Mouse (Mus musculus): ENCODE data around the gene Prm1. TPM values are rescaled to one million over a fixed set of nuclear protein-coding genes. Genes with fewer than 3 reads are reported as not detected.
"Not testable (repeated sequence)": the region's sequence is repeated elsewhere in the genome, so short reads cannot be mapped to it uniquely, and the experiment has no call there.

Prm1 gene
- total RNA-seq (2012; rRNA removed), result not detected in 2 replicates

GRCm38 (mm10) chr16:10805789-10806527 is at the start of gene Prm1:
Gene Prm1 (minus strand): TSS chr16:10805839.
- no peak for TF ChIP-seq HCFC1 (IDR thresholded peaks at IDR 0.05; ENCODE audit: borderline replicate concordance, insufficient read depth, low read length)
- TF ChIP-seq CHD2 (IDR thresholded peaks at IDR 0.05; ENCODE audit: low read depth, low read length), result no peak
- no peak for TF ChIP-seq ZNF384 (IDR thresholded peaks at IDR 0.05; ENCODE audit: low read depth, low read length)
- no peak for TF ChIP-seq ZC3H11A (IDR thresholded peaks at IDR 0.05; ENCODE audit: borderline replicate concordance, low read depth, low read length)
- no peak for TF ChIP-seq MAFK (IDR thresholded peaks at IDR 0.05; ENCODE audit: insufficient read depth, low read depth, low read length)
- DNase-seq (ENCODE audit: low read depth, low spot score), result no peak
- Histone ChIP-seq H3K9ac (ENCODE audit: insufficient read depth, low read depth, low read length, poor library complexity, severe bottlenecking) (no peak within 1 kb of the TSS), H3K4me3 (ENCODE audit: insufficient read depth in 1 of 2, low read depth in 1 of 2, low read length in 2 of 2, poor library complexity in 1 of 2, severe bottlenecking in 1 of 2) (no peak within 1 kb of the TSS), H3K27ac (ENCODE audit: insufficient read depth, low read depth, low read length, poor library complexity, severe bottlenecking) (no peak within 1 kb of the TSS), H3K36me3 (ENCODE audit: control insufficient read depth, insufficient read depth, low read length, poor library complexity, severe bottlenecking) (no peaks in the 10 kb centered on the region), H3K9me3 (ENCODE audit: control insufficient read depth, insufficient read depth, low read depth, low read length) (no peaks in the 10 kb centered on the region), H3K4me1 (ENCODE audit: control insufficient read depth in 2 of 2, insufficient read depth in 2 of 2, low read length in 2 of 2, poor library complexity in 1 of 2) (no peaks in the 10 kb centered on the region)
- in situ Hi-C loops (cut with MboI; ENCODE audit: low sequenced_read_pairs in 2 of 2, unreplicated experiment in 2 of 2), result no loop called here

- not testable (repeated sequence) for DNase-seq (ENCODE audit: low read depth, low spot score); H3K9me3 ChIP-seq (ENCODE audit: control insufficient read depth, insufficient read depth, low read depth, low read length); H3K36me3 ChIP-seq (ENCODE audit: control insufficient read depth, insufficient read depth, low read length, poor library complexity, severe bottlenecking); H3K4me1 ChIP-seq (ENCODE audit: control insufficient read depth in 2 of 2, insufficient read depth in 2 of 2, low read length in 2 of 2, poor library complexity in 1 of 2); H3K27ac ChIP-seq (ENCODE audit: insufficient read depth, low read depth, low read length, poor library complexity, severe bottlenecking); H3K9ac ChIP-seq (ENCODE audit: insufficient read depth, low read depth, low read length, poor library complexity, severe bottlenecking); H3K4me3 ChIP-seq (ENCODE audit: insufficient read depth in 1 of 2, low read depth in 1 of 2, low read length in 2 of 2, poor library complexity in 1 of 2, severe bottlenecking in 1 of 2)
- in situ Hi-C loops (cut with MboI; ENCODE audit: low sequenced_read_pairs in 2 of 2, unreplicated experiment in 2 of 2), result loop anchor here in 1 of 2 experiments (25.0 kb wide), 1 partner anchor 290 kb away; no protein-coding TSS in a partner anchor
These were observed 46.6 kb upstream of the Prm1 start for GRCm38 (mm10) chr16:10852216-10852615.

GRCm38 (mm10) chr16:10850905-10851304 is 45.3 kb upstream of the Prm1 start:
- no peaks in the 10 kb centered on the region for H3K36me3 ChIP-seq (ENCODE audit: control insufficient read depth, insufficient read depth, low read length, poor library complexity, severe bottlenecking)
- H3K9ac ChIP-seq (ENCODE audit: insufficient read depth, low read depth, low read length, poor library complexity, severe bottlenecking), result no peak overlapping the region
- no peaks in the 10 kb centered on the region for H3K9me3 ChIP-seq (ENCODE audit: control insufficient read depth, insufficient read depth, low read depth, low read length)
- H3K27ac ChIP-seq (ENCODE audit: insufficient read depth, low read depth, low read length, poor library complexity, severe bottlenecking), result no peak overlapping the region
- in situ Hi-C loops (cut with MboI; ENCODE audit: low sequenced_read_pairs in 2 of 2, unreplicated experiment in 2 of 2), result loop anchor here in 1 of 2 experiments (25.0 kb wide), 1 partner anchor 289 kb away; no protein-coding TSS in a partner anchor
- no peak overlapping the region for H3K4me3 ChIP-seq (ENCODE audit: insufficient read depth in 1 of 2, low read depth in 1 of 2, low read length in 2 of 2, poor library complexity in 1 of 2, severe bottlenecking in 1 of 2)
- peaks cover 0 to 2% of the 10 kb centered on the region in 2 experiments; a peak in 1 of 4 replicates for H3K4me1 ChIP-seq (ENCODE audit: control insufficient read depth in 2 of 2, insufficient read depth in 2 of 2, low read length in 2 of 2, poor library complexity in 1 of 2)
- TF ChIP-seq MAFK (IDR thresholded peaks at IDR 0.05; ENCODE audit: insufficient read depth, low read depth, low read length) (no peak), CHD2 (IDR thresholded peaks at IDR 0.05; ENCODE audit: low read depth, low read length) (no peak), HCFC1 (IDR thresholded peaks at IDR 0.05; ENCODE audit: borderline replicate concordance, insufficient read depth, low read length) (no peak), ZNF384 (IDR thresholded peaks at IDR 0.05; ENCODE audit: low read depth, low read length) (no peak), ZC3H11A (IDR thresholded peaks at IDR 0.05; ENCODE audit: borderline replicate concordance, low read depth, low read length) (no peak)
- DNase-seq (ENCODE audit: low read depth, low spot score), result no peak

- no peak overlapping the region for H3K27ac ChIP-seq (ENCODE audit: insufficient read depth, low read depth, low read length, poor library complexity, severe bottlenecking)
- DNase-seq (ENCODE audit: low read depth, low spot score), result no peak
- no peaks in the 10 kb centered on the region for H3K36me3 ChIP-seq (ENCODE audit: control insufficient read depth, insufficient read depth, low read length, poor library complexity, severe bottlenecking)
- in situ Hi-C loops (cut with MboI; ENCODE audit: low sequenced_read_pairs in 2 of 2, unreplicated experiment in 2 of 2), result loop anchor here (10.0 to 25.0 kb wide), 2 partner anchors 275 to 288 kb away; no protein-coding TSS in a partner anchor
- H3K4me1 ChIP-seq (ENCODE audit: control insufficient read depth in 2 of 2, insufficient read depth in 2 of 2, low read length in 2 of 2, poor library complexity in 1 of 2), result peaks cover 0 to 2% of the 10 kb centered on the region in 2 experiments; a peak in 1 of 4 replicates
- H3K4me3 ChIP-seq (ENCODE audit: insufficient read depth in 1 of 2, low read depth in 1 of 2, low read length in 2 of 2, poor library complexity in 1 of 2, severe bottlenecking in 1 of 2), result no peak overlapping the region
- H3K9me3 ChIP-seq (ENCODE audit: control insufficient read depth, insufficient read depth, low read depth, low read length), result no peaks in the 10 kb centered on the region
- no peak for TF ChIP-seq HCFC1 (IDR thresholded peaks at IDR 0.05; ENCODE audit: borderline replicate concordance, insufficient read depth, low read length)
- no peak for TF ChIP-seq ZNF384 (IDR thresholded peaks at IDR 0.05; ENCODE audit: low read depth, low read length)
- TF ChIP-seq CHD2 (IDR thresholded peaks at IDR 0.05; ENCODE audit: low read depth, low read length), result no peak
- no peak for TF ChIP-seq ZC3H11A (IDR thresholded peaks at IDR 0.05; ENCODE audit: borderline replicate concordance, low read depth, low read length)
- no peak for TF ChIP-seq MAFK (IDR thresholded peaks at IDR 0.05; ENCODE audit: insufficient read depth, low read depth, low read length)
- H3K9ac ChIP-seq (ENCODE audit: insufficient read depth, low read depth, low read length, poor library complexity, severe bottlenecking), result no peak overlapping the region
These were observed 44.6 kb upstream of the Prm1 start for GRCm38 (mm10) chr16:10849965-10850861.

Data from ES-E14 (cell line).